Mouse (Mus musculus) cerebellum, adult 8-10 months (tissue): Measurements from ENCODE around the gene Kcnip4.

Source experiments
- DNase-seq: peaks from one replicate; pipeline ENCODE4 v3.0.0; 2022

The Kcnip4 gene

DNA sequence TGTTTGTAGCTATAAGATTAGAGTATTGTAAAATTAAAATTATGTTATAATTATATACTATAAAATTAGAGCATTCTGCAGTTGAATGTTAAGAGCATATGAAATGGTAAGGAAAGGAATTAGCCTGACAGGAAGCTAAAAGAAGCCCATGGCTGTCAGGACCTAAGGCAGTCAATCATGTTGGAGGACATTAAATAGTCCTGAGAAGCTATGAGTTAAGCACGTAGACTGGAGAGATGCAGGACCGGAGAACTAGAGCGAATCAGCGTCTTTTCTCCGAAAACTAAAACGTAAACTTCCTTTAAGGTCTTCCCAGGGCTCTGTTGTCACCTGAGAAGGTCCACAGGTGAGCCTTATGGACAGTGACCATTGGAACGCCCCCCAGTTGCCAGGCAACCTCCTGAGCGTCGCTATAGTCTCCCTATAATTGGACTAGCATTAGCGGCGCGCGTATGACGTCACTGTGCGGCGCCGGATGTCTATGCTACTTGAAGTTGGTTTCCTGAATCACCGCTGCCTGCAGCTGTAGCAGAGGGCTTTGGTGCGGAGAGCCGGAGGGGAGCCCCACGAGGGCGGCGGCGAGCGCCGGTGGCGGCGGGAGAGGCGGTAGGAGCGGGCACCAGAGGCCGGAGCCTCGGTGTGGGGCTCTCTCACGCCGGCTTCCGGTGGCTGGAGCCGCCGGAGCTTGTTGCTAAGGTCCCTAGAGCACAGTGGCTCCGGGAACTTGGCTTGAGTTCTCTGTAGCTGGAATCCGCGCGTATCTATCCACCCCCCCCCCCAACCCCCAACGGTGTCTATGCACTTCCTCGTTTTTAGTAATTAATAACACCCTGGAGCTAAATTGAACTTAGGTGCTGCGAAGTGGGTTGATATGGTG is 1152.6 kb downstream of the Kcnip4 start:
- DNase-seq: peak; percentile 91

DNA sequence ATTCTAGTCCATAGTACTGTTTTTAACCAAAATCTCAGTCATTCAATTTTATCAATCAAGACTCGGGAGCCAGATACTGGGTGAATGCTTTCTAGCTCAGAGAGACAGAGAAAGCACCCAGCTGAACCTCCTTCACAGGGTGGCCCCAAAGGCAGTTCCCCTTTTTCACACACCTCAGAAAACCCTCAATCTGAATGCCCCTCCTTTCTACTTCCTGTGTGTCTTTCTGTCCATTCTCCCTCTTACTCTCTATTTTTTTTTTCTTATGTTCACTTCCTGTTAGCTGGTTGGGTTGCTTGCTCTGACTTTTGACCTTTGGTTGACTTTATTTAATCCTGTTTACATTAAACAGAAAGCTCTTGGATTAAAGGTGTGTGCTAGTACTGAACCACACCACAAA is 1175.4 kb downstream of the Kcnip4 start:
- no peak for DNase-seq

DNA sequence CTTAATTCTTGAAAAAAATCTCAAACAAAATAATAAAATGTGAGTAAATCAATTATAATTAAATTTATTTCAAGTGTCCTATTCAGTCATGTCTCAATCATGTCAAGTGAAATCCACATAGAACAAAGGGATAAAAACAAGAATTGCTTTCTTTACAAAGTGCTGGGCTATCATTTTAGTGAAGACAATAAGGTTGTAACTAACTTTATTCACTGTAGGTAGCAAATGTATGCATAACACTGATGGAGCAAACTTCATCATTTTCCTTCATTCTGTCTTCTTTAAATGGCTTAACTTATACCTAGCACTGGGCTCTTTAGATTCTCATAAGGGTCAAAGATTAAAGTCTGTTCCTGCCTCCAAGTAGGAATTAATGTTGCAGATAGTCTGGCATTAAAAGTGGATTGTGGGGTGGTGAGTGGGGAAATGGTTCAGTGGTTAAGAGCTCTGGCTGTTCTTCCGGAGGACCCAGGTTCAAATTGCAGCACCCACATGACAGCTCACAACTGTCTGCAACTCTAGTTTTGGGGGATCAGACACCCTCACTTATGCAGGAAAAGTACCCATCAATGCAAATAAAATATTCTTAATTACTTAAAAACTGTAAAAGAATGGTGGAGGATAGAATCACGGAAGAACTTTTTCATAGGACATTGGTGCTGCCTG is 1178.6 kb downstream of the Kcnip4 start:
- no peak for DNase-seq

DNA sequence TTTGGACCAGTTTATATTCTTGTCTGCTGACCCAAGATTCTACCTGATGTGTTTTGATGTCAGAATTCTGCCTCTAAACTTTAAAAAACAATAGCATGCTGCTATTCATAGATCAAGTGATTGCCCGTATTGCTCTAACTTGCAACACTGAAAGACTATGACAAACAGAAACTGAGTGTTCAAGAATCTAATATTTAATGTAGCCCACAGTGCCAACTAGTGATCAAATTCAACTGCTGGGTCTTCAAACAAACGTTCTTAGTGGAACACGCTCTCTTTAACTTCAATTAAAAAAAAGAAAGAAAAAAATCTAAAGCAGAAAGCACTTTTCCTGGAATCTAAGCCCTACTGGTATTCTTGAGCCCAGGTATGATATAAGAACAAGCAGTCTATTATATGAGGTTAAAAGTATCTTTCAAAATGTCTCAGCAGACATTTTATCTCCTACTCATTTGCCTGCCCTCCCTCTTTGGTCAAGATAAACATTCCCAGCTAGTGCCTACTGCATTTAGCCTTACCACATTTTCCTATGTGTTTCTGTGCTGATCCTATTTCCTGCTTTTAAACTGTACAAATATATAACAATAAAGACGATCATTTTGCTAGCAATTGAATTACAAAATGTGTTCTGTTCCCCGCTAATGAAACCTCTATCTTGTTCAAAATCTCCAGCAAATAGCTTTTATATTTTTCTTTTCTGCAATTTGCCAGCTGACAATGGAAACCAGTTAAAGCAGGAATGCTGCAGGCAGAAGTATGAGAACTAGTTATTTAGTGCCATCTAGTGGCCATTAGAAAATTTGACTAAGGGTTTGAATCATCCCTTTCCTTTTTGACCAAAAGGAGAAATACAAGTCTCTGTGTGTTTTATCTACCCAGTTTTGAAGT is 1179.4 kb downstream of the Kcnip4 start:
- DNase-seq: peak; percentile 2

DNA sequence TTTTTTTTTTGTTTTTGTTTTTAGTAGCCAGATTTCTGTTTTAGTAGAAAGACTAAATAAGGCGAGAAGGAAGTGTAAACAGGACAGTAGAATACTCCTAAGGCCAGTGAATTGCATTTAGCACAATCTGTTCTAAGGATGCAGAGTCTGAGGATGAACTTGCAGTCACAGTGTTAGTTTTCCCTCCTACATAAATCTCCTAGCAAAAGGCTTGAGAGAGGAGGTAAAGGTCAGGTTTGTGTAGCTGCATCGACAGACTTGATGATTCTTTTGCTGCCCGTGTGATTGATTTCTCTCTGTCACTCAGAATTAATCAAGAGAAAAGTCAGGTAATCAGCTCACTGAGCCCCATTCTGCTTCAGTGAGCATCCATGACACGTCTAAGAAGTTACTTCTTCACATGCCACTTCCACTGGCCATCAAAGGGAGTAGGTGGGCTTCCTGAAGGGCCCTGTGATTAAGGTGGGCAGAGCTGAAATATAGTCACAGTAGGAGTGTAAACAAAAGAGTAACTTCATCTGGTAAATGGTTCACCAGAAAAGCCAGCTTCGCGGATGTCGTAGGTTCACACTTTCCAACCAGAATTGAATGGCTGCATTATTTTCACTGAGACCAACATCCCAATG is 1183.8 kb downstream of the Kcnip4 start:
- DNase-seq: no peak
